Mouse (Mus musculus) spleen, adult 2 months (tissue): ENCODE results near the gene Stx1a.

Experiments
- CTCF ChIP-seq: fragments of 200-500 bp; IDR thresholded peaks from 2 replicates; pipeline ENCODE4 v1.5.1; 2011; ENCODE audit warnings: mild to moderate bottlenecking, inconsistent platforms; ENCODE audit not compliant: insufficient read depth, insufficient read length, insufficient replicate concordance; ENCODE audit errors: extremely low read depth
- POLR2A ChIP-seq: fragments of 200-500 bp; IDR thresholded peaks from 2 replicates; pipeline ENCODE4 v1.6.1; 2011; ENCODE audit warnings: low read depth, low read length, inconsistent platforms

GRCm38 (mm10) chr5:134974294-134974693, 49.0 kb upstream of the Stx1a start:
- no peak for TF ChIP-seq POLR2A
- no peak for TF ChIP-seq CTCF
